Mouse (Mus musculus): Measurements from ENCODE around the gene Tmem130. TPM values are rescaled to one million over a fixed set of nuclear protein-coding genes. Genes with fewer than 3 reads are reported as not detected.
A peak's percentile ranks its signal among the peaks of the same experiment; 100 is the strongest.

Tmem130 gene
- polyA plus RNA-seq, 1 experiment from 2014 or later: 2.1 TPM

- 72% methylated on average over 8 of the region's 8 CpGs for WGBS
- ATAC-seq (ENCODE audit: insufficient number of reproducible peaks, insufficient read depth, low FRiP score, low TSS enrichment, low read depth): no peak
- Histone ChIP-seq H3K27ac (no peak overlapping the region), H3K9ac (no peak overlapping the region), H3K36me3 (no peaks in the 10 kb centered on the region), H3K9me3 (no peaks in the 10 kb centered on the region), H3K27me3 (0 out of 2 replicates have a peak, but pooled peaks cover 4% of the 10 kb centered on the region), H3K4me1 (peaks cover 5% of the 10 kb centered on the region), H3K4me2 (no peak overlapping the region), H3K4me3 (no peak overlapping the region)
Measured at GRCm38 (mm10) chr5:144695289-144696060, 66.1 kb downstream of the Tmem130 start.

GRCm38 (mm10) chr5:144694161-144694560, 67.5 kb downstream of the Tmem130 start:
- Histone ChIP-seq H3K9me3 (no peaks in the 10 kb centered on the region), H3K4me1 (peaks cover 7% of the 10 kb centered on the region), H3K4me2 (no peak overlapping the region), H3K36me3 (no peaks in the 10 kb centered on the region), H3K9ac (no peak overlapping the region), H3K27ac (no peak overlapping the region), H3K27me3 (0 out of 2 replicates have a peak, but pooled peaks cover 4% of the 10 kb centered on the region), H3K4me3 (no peak overlapping the region)
- 75% methylated on average over 4 of the region's 4 CpGs for WGBS
- no peak for ATAC-seq (ENCODE audit: insufficient number of reproducible peaks, insufficient read depth, low FRiP score, low TSS enrichment, low read depth)

DNA sequence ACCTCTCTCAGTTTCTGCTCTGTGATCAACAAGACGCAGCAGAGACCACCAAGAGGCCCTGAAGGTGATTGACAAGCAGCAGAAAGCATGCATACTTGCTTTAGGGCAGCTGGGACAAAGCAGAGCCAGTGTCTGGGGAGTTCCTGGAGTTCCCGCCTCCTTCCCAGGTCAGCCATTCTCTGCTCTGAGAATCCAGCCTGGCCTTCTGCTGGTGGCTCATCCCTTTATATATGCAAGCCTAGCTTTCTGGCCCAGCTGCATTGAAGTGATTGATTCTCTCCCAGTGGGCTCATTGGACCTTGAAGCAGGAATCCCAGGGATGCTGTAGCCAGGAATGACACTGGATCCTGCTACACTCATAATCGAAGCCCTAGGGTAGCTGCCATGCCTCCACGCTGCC, 70.2 kb downstream of the Tmem130 start:
- Histone ChIP-seq H3K9ac (no peak overlapping the region), H3K36me3 (no peaks in the 10 kb centered on the region), H3K27me3 (no peaks in the 10 kb centered on the region), H3K4me2 (no peak overlapping the region), H3K4me3 (no peak overlapping the region), H3K4me1 (peaks cover 21% of the 10 kb centered on the region), H3K27ac (peak overlapping the region; percentile 48; the same call in 1 of the 2 replicates), H3K9me3 (no peaks in the 10 kb centered on the region)
- WGBS: 24% methylated on average over 4 of the region's 4 CpGs
- ATAC-seq (ENCODE audit: insufficient number of reproducible peaks, insufficient read depth, low FRiP score, low TSS enrichment, low read depth): no peak

GRCm38 (mm10) chr5:144688371-144688770, 73.2 kb downstream of the Tmem130 start:
- WGBS: 23% methylated on average over 4 of the region's 4 CpGs
- H3K4me3 ChIP-seq: no peak overlapping the region
- H3K4me2 ChIP-seq: no peak overlapping the region
- H3K36me3 ChIP-seq: no peaks in the 10 kb centered on the region
- H3K27me3 ChIP-seq: no peaks in the 10 kb centered on the region
- H3K4me1 ChIP-seq: peaks cover 21% of the 10 kb centered on the region
- no peak for ATAC-seq (ENCODE audit: insufficient number of reproducible peaks, insufficient read depth, low FRiP score, low TSS enrichment, low read depth)
- H3K9me3 ChIP-seq: no peaks in the 10 kb centered on the region
- H3K9ac ChIP-seq: no peak overlapping the region
- no peak overlapping the region for H3K27ac ChIP-seq

Other genes with a start within 250 kb of the Tmem130 start
- 0.96 and 0.98 TPM in 2 replicates for gene Nptx2, start 215.9 kb downstream of the Tmem130 start, polyA plus RNA-seq (2015; fragmentation: Nextera tagmentation; extraction: Ambion mirVana)
- 89.5 and 93.9 TPM in 2 replicates for gene Trrap, start 5.9 kb upstream of the Tmem130 start, polyA plus RNA-seq (2015; fragmentation: Nextera tagmentation; extraction: Ambion mirVana)
- gene Smurf1, start 204.0 kb upstream of the Tmem130 start, polyA plus RNA-seq (2015; fragmentation: Nextera tagmentation; extraction: Ambion mirVana): 15.4 and 18.0 TPM in 2 replicates

Measured in embryonic facial prominence, embryonic 13.5 days (tissue).